Mouse (Mus musculus) lung, embryonic 15.5 days (tissue): ENCODE measurements around the gene Pak1ip1. TPM values are rescaled to one million over a fixed set of nuclear protein-coding genes. Genes with fewer than 3 reads are reported as not detected.

Experiments
- ATAC-seq: fragments of 200-750 bp; cut with Nextera tagmentation; 2 replicates; pipeline ENCODE4 v1.8.0; 2017; ENCODE audit warnings: moderate number of reproducible peaks, borderline replicate concordance; ENCODE audit not compliant: low FRiP score, low TSS enrichment; ENCODE audit errors: extremely low read depth
- H3K27ac ChIP-seq: fragments of 300-500 bp; sonication (generic); 2 replicates; pipeline ENCODE4 v1.5.1; 2015; ENCODE audit warnings: moderate library complexity, mild to moderate bottlenecking, inconsistent platforms
- H3K27me3 ChIP-seq: fragments of 300-500 bp; sonication (generic); 2 replicates; pipeline ENCODE4 v1.6.1; 2015; ENCODE audit warnings: inconsistent platforms
- H3K36me3 ChIP-seq: fragments of 300-500 bp; sonication (generic); 2 replicates; pipeline ENCODE4 v1.6.1; 2015; ENCODE audit warnings: inconsistent platforms
- H3K4me1 ChIP-seq: fragments of 300-500 bp; sonication (generic); 2 replicates; pipeline ENCODE4 v1.6.1; 2015; ENCODE audit warnings: inconsistent platforms
- H3K4me2 ChIP-seq: fragments of 300-500 bp; sonication (generic); 2 replicates; pipeline ENCODE4 v1.6.1; 2015; ENCODE audit warnings: inconsistent platforms, mild to moderate bottlenecking, moderate library complexity
- H3K4me3 ChIP-seq: fragments of 300-500 bp; sonication (generic); 2 replicates; pipeline ENCODE4 v1.5.1; 2015; ENCODE audit warnings: mild to moderate bottlenecking, inconsistent platforms
- H3K9ac ChIP-seq: fragments of 300-500 bp; sonication (generic); 2 replicates; pipeline ENCODE4 v1.6.1; 2015; ENCODE audit warnings: inconsistent platforms
- H3K9me3 ChIP-seq: fragments of 300-500 bp; sonication (generic); 2 replicates; pipeline ENCODE4 v1.6.1; 2016; ENCODE audit warnings: inconsistent platforms
- WGBS: fragments of 180-500 bp; shearing (Covaris S2); methylation state at CpG from one replicate; pipeline ENCODE4 v1.1.7; 2015; 5-methylcytosine and 5-hydroxymethylcytosine counted together
- polyA plus RNA-seq: library from polyadenylated mRNA; unstranded; fragments of >200 nt; fragmentation: Nextera tagmentation; extraction: Ambion mirVana; gene quantifications from 2 replicates; pipeline ENCODE4 v1.2.1, GENCODE M21; 2015

Pak1ip1 gene
- polyA plus RNA-seq, 1 experiment from 2014 or later = 63.1 TPM

GRCm38 (mm10) chr13:41008946-41009345 is 8.1 kb downstream of the Pak1ip1 start:
- Histone ChIP-seq H3K4me3 (no peak overlapping the region), H3K27me3 (no peaks in the 10 kb centered on the region), H3K9ac (no peak overlapping the region), H3K9me3 (no peaks in the 10 kb centered on the region), H3K27ac (no peak overlapping the region), H3K36me3 (peaks cover 87% of the 10 kb centered on the region), H3K4me1 (no peaks in the 10 kb centered on the region), H3K4me2 (no peak overlapping the region)
- ATAC-seq = no peak
- 73% methylated on average over 8 of the region's 8 CpGs for WGBS

DNA sequence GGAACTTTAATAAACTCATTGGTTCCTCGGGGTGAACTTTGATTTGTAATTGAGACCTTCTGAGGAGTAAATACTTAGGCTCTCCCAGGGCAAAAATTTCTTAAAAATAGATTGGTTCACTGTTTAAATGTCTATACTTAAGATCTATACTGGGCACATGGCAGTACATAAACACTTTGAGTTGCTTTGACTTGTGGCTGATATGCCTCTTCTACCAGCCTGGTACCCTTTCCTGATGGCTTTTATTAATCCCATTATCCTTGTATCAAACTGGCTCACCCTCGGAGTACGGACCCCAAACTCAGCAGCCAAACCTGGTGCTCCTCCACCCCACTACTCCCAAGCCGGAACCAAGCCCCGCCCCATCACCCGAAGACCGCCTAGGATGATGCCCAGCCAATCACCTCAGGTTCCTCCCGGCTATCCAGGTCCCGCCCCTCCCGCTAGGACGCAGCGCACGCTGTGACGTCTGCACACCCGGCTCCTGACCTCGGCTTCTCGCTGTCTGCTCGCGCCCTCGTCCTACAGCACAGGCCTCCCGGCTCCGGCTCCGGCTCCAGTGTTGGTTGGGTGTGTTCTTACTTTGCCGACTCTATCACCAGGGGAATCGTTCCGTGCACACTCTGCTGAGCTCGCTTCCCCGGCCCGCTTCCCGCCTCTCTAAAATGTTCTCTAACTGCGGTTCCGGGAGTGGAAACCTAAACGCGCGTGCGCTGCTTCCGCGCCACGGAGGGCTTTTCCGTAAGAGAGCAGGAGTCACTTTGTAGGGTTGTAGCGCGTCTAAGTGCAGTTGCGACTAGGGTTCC is 15.2 kb downstream of the Pak1ip1 start, which contains the start of gene Tmem14c:
Gene Tmem14c (plus strand): TSS at position 464 of the 806 bp plus-strand sequence.
- Histone ChIP-seq H3K9me3 (no peaks in the 10 kb centered on the region), H3K27me3 (no peaks in the 10 kb centered on the region), H3K4me1 (peaks cover 19% of the 10 kb centered on the region), H3K36me3 (peaks cover 47% of the 10 kb centered on the region), H3K4me2 (peak within 1 kb of the TSS; percentile 71), H3K27ac (peak within 1 kb of the TSS; percentile 93), H3K9ac (peak within 1 kb of the TSS; percentile 67), H3K4me3 (peak within 1 kb of the TSS; percentile 70)
- ATAC-seq = peak; percentile 99
- under 1% methylated on average over 43 of the region's 43 CpGs for WGBS

- Histone ChIP-seq H3K4me3 (peak overlapping the region; percentile 70), H3K4me2 (peak overlapping the region; percentile 71), H3K9me3 (no peaks in the 10 kb centered on the region), H3K27me3 (no peaks in the 10 kb centered on the region), H3K9ac (peak overlapping the region; percentile 67), H3K4me1 (peaks cover 19% of the 10 kb centered on the region), H3K36me3 (peaks cover 43% of the 10 kb centered on the region), H3K27ac (peak overlapping the region; percentile 93)
- no peak for ATAC-seq
- WGBS = 33% methylated on average over 12 of the region's 12 CpGs
Measured at GRCm38 (mm10) chr13:41016797-41017405, 16.1 kb downstream of the Pak1ip1 start.

DNA sequence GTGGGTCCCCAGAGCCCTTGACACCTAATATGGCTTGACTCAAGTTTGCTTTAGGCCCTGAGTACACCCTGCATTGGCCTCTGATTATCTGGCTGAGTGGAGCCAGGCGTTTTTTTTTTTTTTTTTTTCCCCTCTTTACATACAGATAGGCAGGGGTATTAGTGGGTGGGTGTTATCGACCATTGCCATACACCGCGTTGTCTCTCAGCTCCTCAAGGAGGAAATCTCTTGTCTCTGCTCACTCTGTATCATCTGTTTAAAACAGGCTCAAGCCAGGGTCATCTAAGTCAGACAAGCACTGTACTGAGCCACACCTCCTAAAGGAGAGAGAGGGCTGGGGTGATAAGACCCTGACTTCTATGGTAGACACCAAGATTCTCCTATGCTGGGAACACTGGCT is 17.0 kb downstream of the Pak1ip1 start:
- Histone ChIP-seq H3K4me3 (no peak overlapping the region), H3K9ac (no peak overlapping the region), H3K36me3 (peaks cover 34% of the 10 kb centered on the region), H3K4me1 (peaks cover 19% of the 10 kb centered on the region), H3K4me2 (peak overlapping the region; percentile 71; the same call in 1 of the 2 replicates), H3K27ac (no peak overlapping the region), H3K9me3 (no peaks in the 10 kb centered on the region), H3K27me3 (no peaks in the 10 kb centered on the region)
- ATAC-seq = no peak
- WGBS = 66% methylated on average over 4 of the region's 4 CpGs

DNA sequence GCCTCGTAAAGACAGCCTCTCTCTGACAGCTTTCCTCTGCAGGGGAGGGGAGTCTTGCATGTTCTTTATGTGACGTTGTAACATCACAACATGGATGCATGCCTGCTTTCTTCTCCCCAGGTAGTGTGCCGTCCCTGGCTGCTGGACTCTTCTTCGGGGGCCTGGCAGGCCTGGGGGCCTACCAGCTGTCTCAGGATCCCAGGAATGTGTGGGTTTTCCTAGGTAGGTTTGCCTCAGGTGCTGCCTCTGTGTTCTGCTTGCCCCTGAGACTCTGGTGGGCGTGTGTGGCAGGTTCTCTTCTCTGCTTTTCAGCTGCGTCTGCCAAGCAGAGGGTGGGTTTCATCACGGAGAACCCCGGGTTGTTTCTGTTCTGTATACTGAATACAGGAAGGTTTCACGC is 17.4 kb downstream of the Pak1ip1 start:
- no peak overlapping the region for H3K9ac ChIP-seq
- no peak for ATAC-seq
- no peaks in the 10 kb centered on the region for H3K9me3 ChIP-seq
- no peak overlapping the region for H3K4me3 ChIP-seq
- H3K4me2 ChIP-seq = no peak overlapping the region
- H3K36me3 ChIP-seq = peaks cover 30% of the 10 kb centered on the region
- H3K27me3 ChIP-seq = no peaks in the 10 kb centered on the region
- H3K4me1 ChIP-seq = peaks cover 19% of the 10 kb centered on the region
- WGBS = 89% methylated on average over 9 of the region's 9 CpGs
- no peak overlapping the region for H3K27ac ChIP-seq

GRCm38 (mm10) chr13:41018756-41019591 is 18.2 kb downstream of the Pak1ip1 start:
- H3K4me3 ChIP-seq = no peak overlapping the region
- peaks cover 19% of the 10 kb centered on the region for H3K4me1 ChIP-seq
- ATAC-seq = no peak
- 90% methylated on average over 13 of the region's 13 CpGs for WGBS
- no peak overlapping the region for H3K9ac ChIP-seq
- H3K4me2 ChIP-seq = no peak overlapping the region
- H3K36me3 ChIP-seq = peaks cover 28% of the 10 kb centered on the region
- no peaks in the 10 kb centered on the region for H3K27me3 ChIP-seq
- H3K9me3 ChIP-seq = no peaks in the 10 kb centered on the region
- no peak overlapping the region for H3K27ac ChIP-seq

DNA sequence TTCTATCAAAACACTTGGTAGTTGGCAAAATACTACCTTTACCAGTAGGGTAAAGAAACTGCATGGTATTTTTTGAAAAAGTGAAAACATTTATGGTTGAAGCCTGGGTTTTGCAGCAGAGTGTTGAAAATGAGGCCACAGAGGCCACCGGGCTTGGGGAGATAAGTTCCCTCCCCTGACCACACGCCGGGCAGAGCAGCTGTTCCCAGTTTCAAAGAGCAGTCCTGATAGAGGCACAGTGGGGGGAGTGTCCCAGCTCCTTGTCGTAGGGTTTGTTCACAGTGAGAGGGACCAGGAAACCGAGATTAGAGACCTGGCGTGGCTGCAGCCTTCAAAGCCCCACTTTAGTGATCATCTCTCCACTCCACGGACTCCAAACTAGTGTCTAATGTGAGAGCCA is 19.7 kb downstream of the Pak1ip1 start:
- Histone ChIP-seq H3K4me1 (peaks cover 16% of the 10 kb centered on the region), H3K4me2 (no peak overlapping the region), H3K36me3 (peaks cover 25% of the 10 kb centered on the region), H3K9ac (no peak overlapping the region), H3K27ac (no peak overlapping the region), H3K9me3 (no peaks in the 10 kb centered on the region), H3K27me3 (no peaks in the 10 kb centered on the region), H3K4me3 (no peak overlapping the region)
- WGBS = 51% methylated on average over 7 of the region's 7 CpGs
- no peak for ATAC-seq

DNA sequence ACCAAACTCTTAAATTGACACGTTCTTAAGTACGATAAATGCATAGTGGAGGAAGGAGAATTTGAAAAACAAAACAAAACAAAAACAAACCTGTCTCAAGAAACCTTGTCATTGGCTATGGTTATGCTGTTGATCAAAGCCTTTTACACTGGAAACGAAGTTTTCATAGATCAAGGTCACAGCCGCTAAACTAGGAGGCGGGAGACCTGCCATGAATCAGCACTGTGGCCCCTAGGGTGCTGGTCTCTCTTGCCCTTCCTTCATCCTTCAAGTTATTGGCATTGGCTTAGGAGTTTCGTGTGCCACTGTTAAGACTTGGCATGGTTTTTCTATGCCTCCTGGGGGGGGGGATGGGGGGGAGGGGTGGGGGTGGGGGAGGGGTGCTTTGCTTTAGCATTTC is 20.8 kb downstream of the Pak1ip1 start:
- Histone ChIP-seq H3K9me3 (no peaks in the 10 kb centered on the region), H3K36me3 (peaks cover 25% of the 10 kb centered on the region), H3K27me3 (no peaks in the 10 kb centered on the region), H3K27ac (no peak overlapping the region), H3K4me1 (peaks cover 14% of the 10 kb centered on the region), H3K9ac (no peak overlapping the region), H3K4me2 (no peak overlapping the region), H3K4me3 (no peak overlapping the region)
- WGBS = 86% methylated on average over 6 of the region's 6 CpGs
- ATAC-seq = no peak

DNA sequence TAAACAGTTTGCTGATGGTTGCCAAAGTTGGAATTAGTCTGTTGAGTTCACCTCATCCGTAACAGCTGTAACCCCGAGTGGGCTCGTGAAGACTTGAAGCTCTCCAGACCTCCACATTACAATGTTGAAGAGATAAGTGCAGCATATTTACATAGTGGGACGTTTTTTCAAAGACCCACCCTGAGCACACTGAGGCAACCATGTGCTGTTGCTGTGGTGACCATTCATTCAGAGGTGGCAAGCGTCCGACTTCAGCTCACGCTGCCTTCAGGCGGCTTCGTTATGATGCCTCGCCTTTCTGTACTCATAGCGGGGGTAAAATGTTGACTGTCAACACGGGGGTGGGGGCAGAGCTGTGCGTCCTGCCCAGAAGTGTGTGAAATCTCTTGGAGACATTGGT is 21.3 kb downstream of the Pak1ip1 start:
- peaks cover 25% of the 10 kb centered on the region for H3K36me3 ChIP-seq
- no peak for ATAC-seq

DNA sequence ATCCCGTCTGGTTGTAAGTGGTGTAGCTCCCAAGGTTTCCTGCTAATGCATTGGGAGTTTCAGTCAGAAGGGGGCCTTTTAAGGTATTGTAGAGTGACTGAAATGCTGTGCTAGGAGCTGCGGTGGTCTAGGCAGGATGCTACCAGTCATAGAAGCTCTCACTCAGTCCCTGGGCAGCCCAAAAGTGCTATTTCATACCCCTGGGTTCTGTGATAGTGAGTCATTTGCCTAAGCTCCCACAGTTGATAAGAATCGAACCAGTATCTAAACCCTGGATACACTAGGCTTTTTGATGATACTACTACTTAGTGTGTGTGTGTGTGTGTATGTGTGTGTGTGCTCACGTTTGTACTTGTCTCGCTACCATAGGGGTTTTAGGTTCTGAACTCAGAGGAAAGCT is 29.3 kb downstream of the Pak1ip1 start:
- Histone ChIP-seq H3K36me3 (no peaks in the 10 kb centered on the region), H3K27me3 (no peaks in the 10 kb centered on the region), H3K4me2 (no peak overlapping the region), H3K4me1 (no peaks in the 10 kb centered on the region), H3K27ac (no peak overlapping the region), H3K9me3 (no peaks in the 10 kb centered on the region), H3K4me3 (no peak overlapping the region), H3K9ac (no peak overlapping the region)
- no peak for ATAC-seq
- 73% methylated on average over 5 of the region's 5 CpGs for WGBS

More for the DNA sequence above, 21.3 kb downstream of the Pak1ip1 start:
- Histone ChIP-seq H3K4me2 (no peak overlapping the region), H3K27ac (no peak overlapping the region), H3K9ac (no peak overlapping the region), H3K27me3 (no peaks in the 10 kb centered on the region), H3K9me3 (no peaks in the 10 kb centered on the region), H3K4me3 (no peak overlapping the region), H3K4me1 (peaks cover 10% of the 10 kb centered on the region)
- 66% methylated on average over 13 of the region's 13 CpGs for WGBS

DNA sequence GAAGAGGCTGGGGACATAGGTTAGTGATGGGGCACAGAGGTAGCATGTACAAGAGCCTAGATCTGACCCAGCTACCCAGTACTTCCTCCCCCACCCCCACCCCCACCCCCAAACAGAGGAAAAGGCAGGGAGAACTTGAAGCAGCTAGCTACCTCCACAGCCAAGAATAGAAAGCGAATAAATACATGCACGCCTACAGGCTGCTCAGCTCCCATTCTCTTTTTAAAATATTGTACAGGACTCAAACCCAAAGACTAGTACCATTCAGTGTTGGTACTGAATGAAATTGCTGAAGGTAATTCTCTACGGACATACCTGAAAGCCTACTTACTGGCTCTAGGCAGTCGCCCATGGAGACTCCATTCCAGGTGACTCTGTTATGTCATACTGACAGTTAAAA is 41.7 kb downstream of the Pak1ip1 start:
- 93% methylated on average over 4 of the region's 4 CpGs for WGBS
- Histone ChIP-seq H3K27ac (no peak overlapping the region), H3K9ac (no peak overlapping the region), H3K9me3 (no peaks in the 10 kb centered on the region), H3K36me3 (no peaks in the 10 kb centered on the region), H3K4me3 (no peak overlapping the region), H3K4me2 (no peak overlapping the region), H3K4me1 (no peaks in the 10 kb centered on the region), H3K27me3 (no peaks in the 10 kb centered on the region)
- ATAC-seq = no peak
